Mouse (Mus musculus): ENCODE measurements around the gene Dip2b. TPM values are rescaled to one million over a fixed set of nuclear protein-coding genes. Genes with fewer than 3 reads are reported as not detected.

Gene Dip2b
- total RNA-seq, 2 experiments from 2014 or later, result 53.8 to 54.2 TPM

- DNase-seq (ENCODE audit: low spot score in 2 of 2), result no peak
These were observed 11.1 kb downstream of the Dip2b start for GRCm38 (mm10) chr15:100049496-100050087.

DNA sequence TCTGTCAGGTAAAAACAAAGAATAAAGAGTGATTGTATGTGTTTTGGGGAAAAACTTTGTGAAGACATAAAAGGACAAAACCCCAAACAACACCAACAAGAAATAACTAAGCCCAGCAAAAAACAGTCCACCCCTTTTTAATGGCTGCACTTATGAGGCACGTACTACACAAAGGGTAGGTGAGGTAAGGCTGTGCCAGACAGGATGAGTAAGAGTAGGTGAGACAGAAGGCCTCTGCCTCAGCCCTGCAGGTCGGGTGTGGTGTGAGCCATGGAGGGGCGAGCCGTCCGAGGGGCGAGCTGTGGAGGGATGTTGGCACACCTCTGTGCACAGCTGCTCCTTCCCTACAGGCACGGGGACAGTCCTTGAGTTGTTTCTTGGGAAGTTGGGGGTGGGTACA is 12.5 kb downstream of the Dip2b start:
- no peak for DNase-seq (ENCODE audit: low spot score in 2 of 2)

DNA sequence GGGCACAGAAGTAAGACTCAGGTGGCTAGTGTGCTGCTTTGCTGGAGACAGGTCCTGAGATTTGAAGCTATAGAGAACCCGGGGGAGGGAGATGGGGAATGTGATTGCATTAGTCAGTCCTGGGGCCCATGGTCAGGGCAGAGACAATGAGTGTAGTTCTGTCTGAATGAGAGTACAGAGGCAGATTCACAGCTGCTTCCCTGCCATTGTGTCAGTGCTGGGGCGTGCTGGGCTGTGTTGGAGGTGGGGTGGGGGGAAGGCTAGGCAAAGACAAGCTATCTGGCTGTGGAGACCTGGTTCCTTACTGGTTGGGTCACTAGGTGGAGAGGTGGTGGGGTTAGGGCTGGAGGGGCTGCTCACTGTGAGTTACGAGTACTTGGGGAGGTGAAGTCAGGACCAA is 14.3 kb downstream of the Dip2b start:
- no peak for DNase-seq (ENCODE audit: low spot score in 2 of 2)

GRCm38 (mm10) chr15:100056397-100056908 is 18.0 kb downstream of the Dip2b start:
- no peak for DNase-seq (ENCODE audit: low spot score in 2 of 2)

- DNase-seq (ENCODE audit: low spot score in 2 of 2), result no peak
These were observed 19.2 kb downstream of the Dip2b start for GRCm38 (mm10) chr15:100057698-100058097.

DNA sequence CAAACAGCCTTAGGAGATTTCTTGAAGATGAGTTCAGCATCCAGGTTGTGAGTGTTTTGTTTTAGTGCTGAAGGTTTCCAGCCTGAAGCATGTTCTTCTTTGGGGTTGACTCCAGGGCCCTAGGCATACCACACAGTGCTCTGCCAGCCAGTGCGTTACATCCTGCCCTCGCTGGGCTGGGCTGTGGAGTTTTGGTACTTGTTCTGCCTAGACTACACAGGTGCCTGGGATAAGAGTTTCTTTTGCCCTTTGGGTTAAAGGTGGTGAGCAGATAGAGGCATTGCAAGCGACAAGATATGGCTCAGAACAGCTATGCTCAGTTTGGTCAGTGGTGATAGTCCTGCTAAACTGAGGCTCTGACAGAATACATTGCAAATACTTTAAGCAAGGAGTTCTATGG is 19.7 kb downstream of the Dip2b start:
- DNase-seq (ENCODE audit: low spot score in 2 of 2), result no peak

DNA sequence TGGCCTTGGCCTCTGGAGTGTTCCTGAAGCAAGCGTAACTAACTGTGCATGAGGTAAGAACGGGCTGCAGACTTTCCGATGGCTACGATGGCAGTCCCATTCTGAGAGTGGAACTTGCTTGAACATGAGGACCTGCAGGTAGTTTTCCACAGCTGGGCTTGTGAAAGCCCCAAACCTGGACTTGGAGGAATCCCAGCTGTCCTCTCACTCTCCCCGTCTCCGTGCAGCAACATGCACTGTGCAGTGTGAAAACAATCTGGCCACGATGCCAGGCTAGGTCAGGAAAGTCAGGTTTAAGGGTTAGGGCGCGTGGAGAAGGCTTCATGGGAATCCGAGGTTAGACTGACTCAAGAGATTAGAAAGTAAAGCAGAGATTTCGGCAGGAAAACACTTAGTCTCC is 20.4 kb downstream of the Dip2b start:
- no peak for DNase-seq (ENCODE audit: low spot score in 2 of 2)

DNA sequence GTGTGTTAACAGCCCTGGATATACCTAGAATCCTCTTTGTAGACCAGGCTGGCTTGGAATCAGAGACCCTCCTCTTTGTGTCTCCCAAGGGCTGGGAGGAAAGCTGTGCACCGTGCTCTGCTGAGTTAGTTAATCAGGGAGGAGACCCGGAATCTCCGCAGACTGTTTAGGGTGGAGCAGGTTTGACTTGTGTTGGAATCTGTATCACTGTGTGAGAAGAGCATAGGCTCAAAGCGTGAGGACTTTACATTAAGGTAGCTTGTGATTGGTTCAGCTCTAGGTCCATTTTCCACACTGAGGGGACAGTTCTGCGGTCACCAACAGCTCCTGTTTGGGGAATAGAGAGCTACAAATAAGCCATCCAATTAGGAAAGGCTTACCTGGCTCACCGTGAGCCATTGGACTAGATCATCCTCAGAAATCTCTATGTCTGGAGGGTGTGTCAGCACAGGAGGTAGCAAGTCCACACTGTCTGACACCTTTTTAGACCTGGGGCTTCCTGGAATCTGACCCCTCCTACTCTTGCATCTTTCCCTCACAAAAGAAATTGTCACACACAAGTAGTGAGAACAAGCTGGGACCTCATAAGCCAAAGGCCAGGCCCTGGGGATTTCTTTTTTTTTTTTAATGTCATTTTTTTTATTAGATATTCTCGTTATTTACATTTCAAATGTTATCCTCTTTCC is 21.3 kb downstream of the Dip2b start:
- DNase-seq (ENCODE audit: low spot score in 2 of 2), result no peak

DNA sequence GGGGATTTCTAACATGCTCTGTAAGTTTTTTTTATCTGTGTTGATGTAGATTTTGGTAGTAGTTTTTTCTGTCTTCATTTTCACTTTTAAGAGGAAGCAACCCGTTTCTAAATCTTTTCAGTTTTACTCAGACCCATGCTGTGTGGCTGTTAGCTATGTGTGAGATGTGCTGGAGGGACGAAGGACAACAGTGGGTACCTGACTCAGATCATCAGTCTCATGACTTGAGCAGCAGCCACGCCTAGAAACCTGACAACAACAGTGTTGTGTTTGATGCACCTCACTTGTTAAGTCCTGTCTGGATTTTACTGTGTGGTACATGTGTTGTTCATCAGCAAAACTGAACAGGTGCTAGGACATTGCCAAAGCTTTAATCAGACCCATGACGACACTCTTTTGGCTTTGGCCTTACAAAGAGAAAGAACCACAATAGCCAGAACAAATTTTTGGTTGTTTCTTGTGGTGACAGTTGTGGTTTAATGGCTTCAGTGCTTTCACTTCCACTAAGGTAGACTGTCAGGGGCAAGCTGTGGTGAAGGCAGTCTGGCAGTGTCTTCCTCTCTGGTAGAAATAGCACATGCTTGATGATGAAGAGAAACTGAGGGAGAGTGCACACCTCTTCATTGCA is 22.2 kb downstream of the Dip2b start:
- no peak for DNase-seq (ENCODE audit: low spot score in 2 of 2)

DNA sequence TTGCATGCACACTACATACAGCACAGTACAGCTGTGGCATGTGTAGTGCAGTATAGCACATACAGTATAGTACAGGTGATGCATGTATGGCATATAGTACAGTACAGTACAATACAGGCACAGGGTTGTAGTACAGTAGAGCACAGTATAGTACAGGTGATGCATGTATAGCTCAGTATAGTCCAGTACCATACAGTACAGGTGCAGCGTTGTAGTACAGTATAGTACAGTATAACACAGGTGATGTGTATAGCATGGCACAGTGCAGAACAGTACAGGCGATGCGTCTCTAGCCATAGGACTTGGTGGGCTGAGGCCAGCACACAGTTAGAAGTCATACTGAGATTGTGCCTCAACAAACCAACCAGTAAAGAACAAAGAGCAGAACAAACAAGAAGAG is 22.9 kb downstream of the Dip2b start:
- no peak for DNase-seq (ENCODE audit: low spot score in 2 of 2)

GRCm38 (mm10) chr15:100063229-100063773 is 24.8 kb downstream of the Dip2b start:
- no peak for DNase-seq (ENCODE audit: low spot score in 2 of 2)

- DNase-seq (ENCODE audit: low spot score in 2 of 2), result no peak
These were observed 28.2 kb downstream of the Dip2b start for GRCm38 (mm10) chr15:100066702-100067101.

- no peak for DNase-seq (ENCODE audit: low spot score in 2 of 2)
These were observed 30.6 kb downstream of the Dip2b start for GRCm38 (mm10) chr15:100069101-100069500.

- no peak for DNase-seq (ENCODE audit: low spot score in 2 of 2)
These were observed 31.6 kb downstream of the Dip2b start for GRCm38 (mm10) chr15:100070021-100070420.

GRCm38 (mm10) chr15:100071819-100072218 is 33.4 kb downstream of the Dip2b start:
- no peak for DNase-seq (ENCODE audit: low spot score in 2 of 2)

GRCm38 (mm10) chr15:100073696-100074453 is 35.4 kb downstream of the Dip2b start:
- no peak for DNase-seq (ENCODE audit: low spot score in 2 of 2)

DNA sequence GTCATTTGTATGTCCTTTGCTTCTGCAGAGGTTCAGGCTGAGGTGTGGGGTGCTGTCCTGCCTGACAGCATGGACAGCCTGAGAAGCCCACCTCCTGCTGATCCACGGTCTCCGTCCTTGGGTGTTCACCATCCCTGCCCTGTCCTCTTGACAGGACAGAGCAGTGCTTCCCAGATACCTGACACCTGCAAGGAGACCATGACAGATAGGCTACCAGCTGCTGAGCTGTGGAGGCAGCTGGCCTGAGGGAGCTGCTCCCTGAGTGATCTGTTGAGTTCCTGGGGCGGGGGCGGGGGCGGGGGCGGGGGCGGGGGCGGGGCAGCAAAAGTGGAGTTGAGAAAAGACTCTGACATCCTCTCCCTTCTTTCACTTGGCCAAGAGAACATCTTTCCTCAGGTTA is 36.3 kb downstream of the Dip2b start:
- DNase-seq (ENCODE audit: low spot score in 2 of 2), result no peak

DNA sequence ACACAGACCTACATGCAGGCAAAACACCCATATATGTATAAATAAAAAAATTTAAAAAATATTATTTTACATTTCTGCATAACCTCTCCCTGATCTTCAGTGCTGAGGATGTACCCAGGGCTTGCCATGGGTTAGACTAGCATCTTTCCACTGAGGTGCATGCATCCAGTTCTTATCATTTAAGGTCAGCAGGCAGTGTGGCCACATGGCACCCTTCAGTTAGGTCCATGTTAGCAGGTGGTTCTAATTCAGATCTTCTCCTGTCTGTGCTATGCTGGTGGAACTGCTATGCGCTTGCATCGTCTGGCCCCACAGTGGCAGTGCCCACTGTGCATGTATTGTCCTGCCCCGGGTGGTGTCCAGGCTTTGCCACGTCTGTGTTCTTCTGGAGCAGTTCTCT is 37.9 kb downstream of the Dip2b start:
- no peak for DNase-seq (ENCODE audit: low spot score in 2 of 2)

- no peak for DNase-seq (ENCODE audit: low spot score in 2 of 2)
These were observed 42.5 kb downstream of the Dip2b start for GRCm38 (mm10) chr15:100080833-100081477.

- DNase-seq (ENCODE audit: low spot score in 2 of 2), result no peak
These were observed 43.1 kb downstream of the Dip2b start for GRCm38 (mm10) chr15:100081478-100081998.

- no peak for DNase-seq (ENCODE audit: low spot score in 2 of 2)
These were observed 43.6 kb downstream of the Dip2b start for GRCm38 (mm10) chr15:100082052-100082451.

Data from layer of hippocampus, postnatal 14 days (tissue).